Mouse (Mus musculus): ENCODE measurements around the gene Focad.

DNA sequence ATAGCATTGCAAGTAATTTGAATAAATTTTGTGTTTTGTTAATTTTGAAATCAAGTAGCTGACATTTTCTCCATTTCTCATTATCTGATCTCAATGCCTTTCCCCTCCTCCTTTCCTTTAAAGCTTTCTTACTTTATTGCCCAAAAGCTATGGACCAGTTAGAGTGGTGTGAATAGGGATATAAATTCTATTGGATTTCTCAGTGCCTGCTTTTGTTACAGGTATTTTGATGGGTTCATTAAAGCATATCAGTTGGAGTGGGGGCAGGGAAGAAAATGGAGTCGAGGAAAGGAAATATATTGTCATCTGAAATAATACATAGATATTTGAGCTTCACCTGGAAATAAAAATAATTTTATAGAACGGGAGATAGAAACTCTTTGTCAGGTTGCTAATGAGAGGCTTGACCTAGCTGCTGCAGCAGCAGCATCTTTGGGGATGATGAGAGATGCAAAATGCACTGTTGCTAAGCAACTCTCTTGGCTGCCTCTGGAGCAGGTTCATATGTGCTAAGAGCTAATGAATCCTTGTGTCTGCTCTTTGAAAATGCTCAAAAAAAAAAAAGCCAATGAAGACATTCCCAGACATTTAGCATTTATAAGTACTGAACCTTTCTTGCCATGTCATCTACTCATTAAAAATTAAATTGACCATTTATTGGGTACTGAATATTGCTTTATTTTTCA is 116.9 kb downstream of the Focad start:
- TF ChIP-seq POLR2A (IDR thresholded peaks at IDR 0.05; ENCODE audit: insufficient read depth, low read depth, low read length) (no peak), CTCF (IDR thresholded peaks at IDR 0.05) (no peak)
